In the genomic region with DNA sequence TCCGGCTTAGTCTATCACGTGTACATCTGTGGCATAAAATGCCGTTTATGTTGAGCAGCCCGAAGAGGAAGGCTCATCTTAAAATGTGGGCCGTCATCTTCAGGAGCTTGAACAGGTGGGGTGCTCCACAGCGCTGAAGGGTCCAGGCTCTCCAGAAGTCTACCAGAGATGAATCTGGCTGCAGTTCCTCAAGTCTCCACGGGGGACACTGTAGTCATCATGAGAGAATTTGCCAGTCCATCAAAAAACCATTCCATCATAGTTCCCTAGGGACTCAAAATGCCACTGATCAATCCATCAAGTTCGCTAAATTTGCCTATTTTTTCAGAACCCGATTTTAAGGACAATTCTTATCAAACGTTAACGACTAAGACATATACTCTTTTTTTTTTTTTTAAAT, we compare ENCODE assay signal across 8 mouse cellular contexts. TPM values are rescaled to one million over a fixed set of nuclear protein-coding genes. Genes with fewer than 3 reads are reported as not detected.
DNase-seq lines count a peak whose midpoint lies in the region.

No protein-coding gene starts in this region.

- DNase-seq in heart, adult 18-20 months, result peak; percentile 23 to 82
- no peak for DNase-seq in heart, embryonic 10.5 days (ENCODE audit: low spot score)
- peak; percentile 7 to 11 for DNase-seq in CD8-positive naive resting alpha-beta T cell, adult 2 months (ENCODE audit: low read depth in 2 of 2, low spot score in 2 of 2)
- peak; percentile 69 for DNase-seq in brain, adult 2 months (ENCODE audit: low read depth, low spot score)
- peak; percentile 52 to 54 for DNase-seq in frontal cortex, postnatal 25 days (ENCODE audit: low spot score in 2 of 2)
- DNase-seq in layer of hippocampus, postnatal 25 days (ENCODE audit: extremely low spot score in 1 of 2, low spot score in 1 of 2), result peak; percentile 30 to 78
- peak; percentile 43 for DNase-seq in naive thymus-derived CD4-positive, alpha-beta T cell, adult 2 months (ENCODE audit: low read depth)
- no peak for DNase-seq in natural killer cell, adult 2 months (ENCODE audit: low spot score in 2 of 2)

- no peak overlapping the region for H3K4me3 ChIP-seq in heart, embryonic 10.5 days

- H3K9me3 ChIP-seq in heart, embryonic 10.5 days, result no peaks in the 10 kb centered on the region

- H3K4me1 ChIP-seq in heart, embryonic 10.5 days, result peaks cover 12% of the 10 kb centered on the region

- WGBS in heart, embryonic 10.5 days, result 37% methylated on average over 11 of the region's 11 CpGs

- no peaks in the 10 kb centered on the region for H3K36me3 ChIP-seq in heart, embryonic 10.5 days

- H3K27me3 ChIP-seq in heart, embryonic 10.5 days (ENCODE audit: insufficient read depth, poor library complexity, severe bottlenecking), result no peaks in the 10 kb centered on the region

- no peak overlapping the region for H3K27ac ChIP-seq in heart, embryonic 10.5 days

RNA-seq across cellular contexts. Expression of gene Hspb8, which starts 36.6 kb away (rescaled TPM):
- 100 to 1,000 TPM; 423 to 471 TPM for total RNA-seq in heart, adult 18-20 months (2021)
- 26.9 and 40.5 TPM in 2 replicates for polyA plus RNA-seq in heart, embryonic 10.5 days (2016; fragmentation: Nextera tagmentation; extraction: Ambion mirVana)
- 10 to 100 TPM; 11.7 to 13.6 TPM for total RNA-seq in layer of hippocampus, postnatal 25 days (2021)

Comparison
In these comparisons a context has a peak if more than half of its experiments do, and no peak if none do; other contexts are left out.
1. DNase-seq: peak in heart, adult 18-20 months (2 of 2), CD8-positive naive resting alpha-beta T cell, adult 2 months (2 of 2), brain, adult 2 months (single experiment), frontal cortex, postnatal 25 days (2 of 2), layer of hippocampus, postnatal 25 days (2 of 2) and naive thymus-derived CD4-positive, alpha-beta T cell, adult 2 months (single experiment); none in heart, embryonic 10.5 days (single experiment) and natural killer cell, adult 2 months (0 of 2).
2. RNA of gene Hspb8, which starts 36.6 kb away (total RNA-seq): 423 to 471 TPM in heart, adult 18-20 months; 11.7 to 13.6 TPM in layer of hippocampus, postnatal 25 days; every median in the first group is over 10 times any median in the second.